Mouse (Mus musculus) ovary, postnatal 14 days (tissue): Measurements from ENCODE around the gene Car5a.

ENCODE experiments used
- DNase-seq: peaks from one replicate; pipeline ENCODE4 v3.0.0; 2022; ENCODE audit warnings: low spot score

Gene Car5a

GRCm38 (mm10) chr8:121934923-121935322 is 9.8 kb downstream of the Car5a start:
- no peak for DNase-seq

GRCm38 (mm10) chr8:121934506-121934905 is 10.2 kb downstream of the Car5a start:
- no peak for DNase-seq

- DNase-seq: no peak
Measured at GRCm38 (mm10) chr8:121932668-121933520, 11.8 kb downstream of the Car5a start.

GRCm38 (mm10) chr8:121932026-121932667 is 12.6 kb downstream of the Car5a start:
- no peak for DNase-seq

GRCm38 (mm10) chr8:121931571-121931970 is 13.1 kb downstream of the Car5a start:
- DNase-seq: no peak

- no peak for DNase-seq
Measured at GRCm38 (mm10) chr8:121930047-121930446, 14.7 kb downstream of the Car5a start.

GRCm38 (mm10) chr8:121927316-121927715 is 17.4 kb downstream of the Car5a start:
- DNase-seq: no peak

- no peak for DNase-seq
Measured at GRCm38 (mm10) chr8:121926266-121926665, 18.4 kb downstream of the Car5a start.

- peak; percentile 77 for DNase-seq
Measured at GRCm38 (mm10) chr8:121925624-121926023, 19.1 kb downstream of the Car5a start.

- DNase-seq: no peak
Measured at GRCm38 (mm10) chr8:121924681-121925080, 20.0 kb downstream of the Car5a start.

- peak; percentile 73 for DNase-seq
Measured at GRCm38 (mm10) chr8:121922101-121922500, 22.6 kb downstream of the Car5a start.

GRCm38 (mm10) chr8:121921582-121921981 is 23.1 kb downstream of the Car5a start:
- no peak for DNase-seq

- no peak for DNase-seq
Measured at GRCm38 (mm10) chr8:121919731-121920130, 25.0 kb downstream of the Car5a start.

GRCm38 (mm10) chr8:121919158-121919557 is 25.5 kb downstream of the Car5a start:
- DNase-seq: no peak

- no peak for DNase-seq
Measured at GRCm38 (mm10) chr8:121913378-121913777, 31.3 kb downstream of the Car5a start.

- DNase-seq: no peak
Measured at GRCm38 (mm10) chr8:121912831-121913230, 31.9 kb downstream of the Car5a start.

GRCm38 (mm10) chr8:121911987-121912386 is 32.7 kb downstream of the Car5a start:
- no peak for DNase-seq

GRCm38 (mm10) chr8:121911400-121911799 is 33.3 kb downstream of the Car5a start:
- DNase-seq: no peak

- DNase-seq: peak; percentile 71
Measured at GRCm38 (mm10) chr8:121909663-121910062, 35.0 kb downstream of the Car5a start.

- no peak for DNase-seq
Measured at GRCm38 (mm10) chr8:121909148-121909541, 35.6 kb downstream of the Car5a start.

GRCm38 (mm10) chr8:121908378-121909147 is 36.1 kb downstream of the Car5a start:
- DNase-seq: no peak

GRCm38 (mm10) chr8:121907587-121908248 is 37.0 kb downstream of the Car5a start, which contains the start of gene Slc7a5:
TSS of gene Slc7a5 (minus strand) at chr8:121907694.
- DNase-seq: peak; percentile 95
